Mouse (Mus musculus) natural killer cell, adult 2 months (primary cell): Measurements from ENCODE around the gene Olfr520.
"Not testable (repeated sequence)": the region's sequence is repeated elsewhere in the genome, so short reads cannot be mapped to it uniquely, and the experiment has no call there.

Source experiments
- DNase-seq, 2 experiments: peaks; one replicate each; pipeline ENCODE4 v3.0.0; 2022; ENCODE audit warnings: low spot score in 2 of 2

The Olfr520 gene

DNA sequence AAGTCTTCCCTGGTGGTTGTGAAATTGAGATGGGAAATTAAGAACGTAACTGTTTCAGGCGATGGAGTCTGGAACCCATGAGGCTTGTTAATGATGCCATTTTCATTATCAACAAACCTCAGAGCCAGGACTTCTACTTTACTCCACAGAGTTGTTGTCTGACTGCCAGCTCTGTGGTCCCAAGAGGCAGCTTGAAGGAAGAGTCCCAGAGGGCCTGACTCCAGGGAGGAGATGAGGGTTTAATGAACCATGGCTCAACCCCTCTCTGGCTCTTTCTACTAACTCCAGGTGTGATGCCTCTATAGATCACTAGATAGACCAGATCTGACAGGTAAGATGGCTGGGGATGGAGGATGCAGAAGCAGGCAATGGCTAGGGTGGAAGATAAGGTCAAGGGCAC, at the start of gene Olfr520:
Olfr520 (plus strand) TSS at position 301 of the 400 bp plus-strand sequence.
- no peak for DNase-seq

DNA sequence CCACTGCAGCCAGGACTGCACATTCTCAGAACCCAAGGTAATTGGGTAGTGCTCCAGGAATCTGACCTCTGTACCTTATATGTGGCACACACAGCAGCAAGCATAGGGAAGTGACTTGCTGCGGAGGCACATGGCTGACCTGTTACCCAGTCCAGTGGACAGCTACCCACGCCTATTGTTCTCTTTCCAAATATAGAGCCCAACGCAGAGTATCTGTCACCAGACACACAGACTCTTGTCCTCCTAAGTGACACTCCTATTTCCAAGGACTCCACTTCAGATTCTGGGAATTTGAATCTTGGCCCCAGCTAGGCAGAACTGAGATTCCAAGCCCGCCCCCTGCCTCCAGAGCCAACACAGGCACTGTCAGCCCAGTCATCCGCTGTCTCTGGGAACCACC, 49.3 kb upstream of the Olfr520 start:
- DNase-seq = no peak

DNA sequence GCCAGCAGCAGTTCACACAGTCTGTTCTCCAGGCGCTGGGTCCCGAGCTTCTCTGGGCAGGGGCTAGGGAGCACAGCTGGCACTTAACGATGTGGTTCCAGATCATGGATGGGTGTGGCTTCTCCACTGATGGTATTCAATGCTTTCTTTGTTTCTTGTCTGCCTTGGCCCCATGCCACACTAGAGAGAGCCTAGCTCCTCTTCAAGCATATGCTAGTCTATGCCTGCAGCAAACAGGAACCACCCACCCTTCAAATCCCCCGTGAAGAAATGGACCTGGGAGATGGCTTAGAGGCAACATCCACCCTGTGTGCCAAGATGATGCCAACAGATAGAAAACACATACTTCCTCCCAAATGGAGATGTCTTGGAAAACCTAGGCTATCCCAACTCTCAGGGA, 46.0 kb upstream of the Olfr520 start:
- DNase-seq = no peak

DNA sequence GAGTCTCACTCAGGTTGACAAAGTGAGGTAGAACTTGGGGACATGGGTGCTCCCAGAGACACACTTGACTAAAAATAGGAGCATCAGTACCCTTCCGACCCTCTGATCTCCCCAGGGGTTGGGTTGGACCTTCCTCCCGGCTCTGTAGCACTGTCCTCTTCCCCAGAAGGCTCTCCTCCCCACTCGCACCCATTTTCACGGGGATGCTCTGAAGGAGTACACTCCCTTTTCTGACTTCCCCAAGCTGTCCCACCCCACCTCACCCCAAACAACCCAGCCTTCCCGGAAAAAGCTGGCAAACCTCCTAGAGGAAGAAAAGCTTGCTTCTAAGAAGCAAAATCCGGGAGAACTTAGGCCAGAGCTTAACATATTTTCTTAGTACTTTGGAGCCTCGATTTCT, 39.3 kb upstream of the Olfr520 start:
- DNase-seq = no peak

DNA sequence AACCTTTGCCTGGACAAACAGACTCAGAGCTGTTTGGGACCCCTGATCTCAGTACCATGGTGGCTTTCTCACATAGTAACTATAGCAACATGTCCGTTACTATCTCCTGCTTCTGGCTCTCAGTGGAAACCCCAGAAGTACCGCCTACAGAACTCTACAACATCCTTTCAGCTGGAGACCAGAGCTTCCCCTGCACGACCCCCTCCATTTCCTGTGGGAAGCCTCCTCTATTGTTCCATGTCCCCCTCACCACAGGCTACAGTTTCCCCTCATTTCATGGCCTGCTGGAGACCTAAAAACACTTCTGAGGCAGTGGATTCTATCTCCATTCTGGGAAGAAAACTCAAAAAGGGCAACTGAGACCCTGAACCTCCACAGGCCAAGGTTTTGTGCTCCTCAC, 37.7 kb upstream of the Olfr520 start:
- no peak for DNase-seq

DNA sequence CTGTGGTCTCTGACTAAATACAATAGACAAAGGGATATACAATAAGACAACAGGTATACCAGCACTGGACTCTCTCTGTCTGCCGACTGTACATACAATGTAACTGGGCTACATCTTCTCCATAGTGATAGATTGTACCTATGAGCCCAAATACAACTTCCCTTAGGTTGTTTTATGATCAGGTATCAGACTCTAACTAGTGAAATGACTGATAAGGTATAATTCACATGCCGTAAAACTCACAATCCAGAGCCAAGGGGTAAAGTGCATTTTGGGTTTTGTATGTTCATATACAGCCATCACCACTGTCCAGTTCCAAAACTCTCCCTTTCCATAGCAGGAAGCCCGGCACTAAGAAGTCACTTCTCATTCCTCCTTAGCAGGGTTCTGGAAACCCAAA, 36.7 kb upstream of the Olfr520 start:
- DNase-seq = no peak

DNA sequence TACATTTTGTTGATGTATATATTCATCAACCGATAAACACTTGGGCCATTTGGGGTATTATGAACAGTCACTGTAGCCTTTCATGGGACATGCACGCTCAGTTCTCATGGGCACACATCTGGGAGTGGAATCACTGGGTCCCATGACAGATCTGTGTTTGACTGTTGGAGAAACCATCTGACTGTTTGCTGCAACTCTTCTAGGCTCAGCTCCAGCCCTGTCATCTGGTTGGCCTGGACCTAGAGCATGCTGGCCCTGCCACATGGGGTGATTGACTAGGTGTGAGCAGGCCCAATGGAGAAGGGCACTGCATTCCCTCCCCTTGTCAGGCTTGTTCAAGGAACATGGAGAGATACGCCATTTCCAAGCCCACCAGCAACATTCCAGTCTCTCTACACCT, 36.1 kb upstream of the Olfr520 start:
- no peak for DNase-seq

DNA sequence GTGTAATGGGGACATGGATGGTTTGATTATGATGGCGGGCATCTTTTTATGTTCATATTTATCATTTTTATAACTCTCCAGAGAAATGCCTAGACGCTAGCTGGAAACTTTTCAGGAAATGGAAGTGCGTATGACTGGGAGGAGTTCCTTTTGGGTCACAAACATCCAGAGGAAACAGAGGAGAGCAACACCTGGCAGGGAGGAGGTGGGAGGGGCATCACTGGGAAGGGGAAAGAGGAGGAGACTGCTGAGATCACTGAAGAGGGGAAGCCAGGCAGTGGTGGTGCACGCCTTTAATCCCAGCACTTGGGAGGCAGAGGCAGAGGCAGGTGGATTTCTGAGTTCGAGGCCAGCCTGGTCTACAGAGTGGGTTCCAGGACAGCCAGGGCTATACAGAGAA, 35.6 kb upstream of the Olfr520 start:
- not testable (repeated sequence) for DNase-seq

DNA sequence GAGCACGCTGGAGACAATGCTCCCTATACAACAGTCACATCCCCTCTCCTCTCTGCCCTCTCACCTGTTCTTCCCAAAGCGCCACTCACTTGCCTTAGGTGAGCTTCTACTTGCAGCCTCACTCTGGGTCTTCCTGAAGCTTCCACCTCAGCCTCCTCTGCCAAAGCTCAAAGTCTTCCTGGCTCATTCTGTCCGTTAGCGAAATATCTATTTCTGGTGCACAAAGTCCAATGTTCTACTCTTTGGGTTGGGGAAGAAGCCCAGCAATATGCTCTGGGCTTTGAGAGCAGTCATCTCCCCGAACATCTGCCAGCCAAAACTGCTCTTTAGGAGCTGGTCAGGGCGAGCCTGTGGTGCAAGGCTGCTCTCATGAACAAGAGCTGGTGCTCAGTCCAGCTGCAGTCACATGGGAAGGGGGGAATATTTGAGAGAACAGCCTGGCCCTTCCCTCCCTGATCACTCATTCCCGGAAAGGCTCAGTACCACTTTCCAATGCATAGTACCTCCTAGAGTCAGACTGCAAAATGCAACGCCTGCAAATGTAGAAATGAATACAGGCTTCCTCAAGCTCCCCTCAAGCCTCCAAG, 34.5 kb upstream of the Olfr520 start:
- DNase-seq = no peak

DNA sequence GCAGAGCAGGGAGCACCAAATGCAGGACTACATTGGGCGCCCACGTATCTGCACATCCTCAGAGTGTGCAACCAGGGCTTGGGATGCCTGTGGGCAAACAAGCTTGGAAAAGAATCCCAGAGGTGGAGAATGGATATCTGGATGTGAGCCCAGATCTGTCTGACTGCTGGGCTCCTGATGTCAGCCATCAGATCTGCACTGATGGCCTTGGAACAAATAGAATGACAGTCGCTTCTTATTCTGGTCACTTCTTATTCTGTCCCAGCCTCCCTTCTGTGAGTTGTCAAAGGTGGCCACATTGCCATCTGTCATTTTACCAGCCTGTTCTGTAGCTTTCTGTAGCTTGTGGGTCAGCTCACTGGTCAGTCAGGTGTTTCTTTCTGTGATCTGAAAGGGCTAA, 31.5 kb upstream of the Olfr520 start:
- no peak for DNase-seq

DNA sequence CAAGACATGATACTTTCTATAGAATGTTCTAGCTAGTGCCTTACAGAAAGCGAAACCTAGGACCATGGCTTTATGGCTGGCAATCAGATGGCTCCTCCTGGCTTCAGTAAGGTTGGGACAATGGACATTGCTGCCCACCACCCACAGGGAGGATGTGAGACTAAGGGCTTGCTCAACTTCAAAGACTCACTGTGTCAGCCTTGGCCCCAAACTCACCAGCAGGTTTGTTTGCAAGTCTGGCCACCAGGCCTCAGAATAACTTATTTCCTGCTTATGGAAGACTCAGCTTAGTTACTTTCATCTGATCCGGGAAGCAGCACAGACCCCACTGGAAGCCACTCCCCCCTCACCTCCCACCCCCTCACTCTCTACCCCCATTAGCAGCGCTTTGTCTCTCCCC, 31.0 kb upstream of the Olfr520 start:
- DNase-seq = no peak

DNA sequence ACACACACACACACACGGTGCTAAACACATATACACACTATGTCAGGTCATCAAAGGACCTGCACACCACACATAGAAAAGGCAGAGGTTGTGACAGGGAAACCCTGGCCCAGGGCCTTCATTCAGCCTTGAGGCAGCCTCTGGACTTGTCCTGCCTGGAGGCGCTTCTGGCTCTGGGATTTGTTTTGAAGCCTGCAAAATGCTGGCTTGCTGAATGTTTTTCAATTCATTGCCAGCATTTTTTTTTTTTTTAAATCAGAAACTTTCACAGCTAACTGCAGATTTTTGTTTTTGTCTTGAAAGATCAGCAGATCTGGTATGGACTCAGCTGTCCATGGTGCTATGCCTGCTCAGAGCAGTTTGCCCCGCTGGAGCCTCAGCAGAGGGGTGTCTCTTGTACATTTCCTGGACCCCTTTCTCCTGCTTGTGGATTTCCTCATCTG, 30.3 kb upstream of the Olfr520 start:
- no peak for DNase-seq

DNA sequence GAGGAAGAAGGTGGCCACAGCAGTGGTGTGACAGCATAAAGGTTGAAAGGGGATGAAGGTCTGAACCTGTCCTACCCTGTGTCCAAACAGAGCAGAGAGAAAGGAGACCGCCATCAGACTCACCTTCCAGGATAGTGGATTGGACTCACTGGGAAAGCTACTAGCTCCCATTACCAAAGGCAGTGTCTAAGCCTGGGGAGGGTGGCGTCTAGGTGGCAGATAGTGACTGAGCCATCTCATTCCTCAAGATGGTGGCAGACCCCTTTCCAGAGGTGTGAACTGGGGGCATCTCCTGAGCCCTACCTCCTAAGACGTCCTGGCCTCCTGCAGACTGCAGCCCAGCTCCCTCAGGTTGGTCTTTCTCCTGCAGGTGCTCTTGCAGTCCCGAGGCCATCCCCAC, 29.4 kb upstream of the Olfr520 start:
- DNase-seq = no peak

DNA sequence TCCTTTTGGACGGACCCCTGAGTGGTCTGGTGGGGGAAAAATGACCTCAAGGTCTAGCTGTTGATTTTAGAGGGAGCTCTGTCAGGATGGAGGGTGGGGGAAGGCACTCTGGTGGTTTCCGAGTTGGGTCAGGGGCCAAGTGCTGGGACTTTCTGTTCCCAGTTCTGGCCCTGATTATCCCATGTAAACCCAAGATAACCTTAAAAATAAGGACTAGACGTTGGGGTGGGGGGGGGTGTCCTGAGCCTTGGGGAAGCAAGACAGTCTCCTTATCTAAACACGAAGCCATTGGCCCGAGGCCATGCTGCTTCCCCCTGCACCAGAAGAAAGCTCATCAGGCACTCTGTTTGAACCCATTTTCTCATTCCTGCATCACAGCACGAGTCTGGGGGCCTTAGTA, 27.9 kb upstream of the Olfr520 start:
- DNase-seq = no peak

DNA sequence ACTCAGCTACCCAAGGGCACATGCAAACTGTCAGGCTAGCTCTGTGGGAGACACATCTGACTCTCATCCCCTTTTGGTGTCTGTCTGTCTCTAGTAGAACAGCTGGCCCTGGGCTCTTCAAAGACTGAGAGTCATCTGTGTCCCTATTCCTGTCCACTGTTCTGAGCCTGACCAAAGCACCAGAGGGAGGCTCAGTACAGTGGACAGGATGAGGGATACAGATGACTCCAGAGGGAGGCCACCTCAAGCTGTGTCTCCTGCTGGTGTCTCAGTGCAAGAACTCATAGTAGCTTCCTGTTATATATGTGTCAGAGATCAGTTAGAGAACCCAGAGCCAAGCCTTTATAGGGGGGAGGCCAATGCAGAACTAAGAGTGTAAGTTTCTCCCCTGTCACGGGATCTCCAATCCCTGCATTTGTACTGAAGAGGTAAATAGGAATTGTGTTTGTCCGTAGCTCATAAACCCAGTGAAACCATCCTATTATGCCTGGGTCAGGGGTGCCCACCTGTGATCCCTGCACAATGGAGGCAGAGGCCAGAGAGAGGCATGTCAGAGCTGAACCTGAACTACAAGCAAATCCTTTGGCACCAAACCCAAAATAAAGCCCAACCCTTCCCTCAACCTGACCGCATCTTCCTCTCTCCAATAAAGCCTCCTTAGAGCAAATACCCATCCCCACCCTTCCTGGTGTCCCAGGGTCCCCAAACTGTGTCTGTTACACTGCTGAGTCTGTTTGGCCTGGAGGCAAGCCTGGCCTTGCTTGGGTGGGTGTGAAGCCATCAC, 25.1 kb upstream of the Olfr520 start:
- no peak for DNase-seq

DNA sequence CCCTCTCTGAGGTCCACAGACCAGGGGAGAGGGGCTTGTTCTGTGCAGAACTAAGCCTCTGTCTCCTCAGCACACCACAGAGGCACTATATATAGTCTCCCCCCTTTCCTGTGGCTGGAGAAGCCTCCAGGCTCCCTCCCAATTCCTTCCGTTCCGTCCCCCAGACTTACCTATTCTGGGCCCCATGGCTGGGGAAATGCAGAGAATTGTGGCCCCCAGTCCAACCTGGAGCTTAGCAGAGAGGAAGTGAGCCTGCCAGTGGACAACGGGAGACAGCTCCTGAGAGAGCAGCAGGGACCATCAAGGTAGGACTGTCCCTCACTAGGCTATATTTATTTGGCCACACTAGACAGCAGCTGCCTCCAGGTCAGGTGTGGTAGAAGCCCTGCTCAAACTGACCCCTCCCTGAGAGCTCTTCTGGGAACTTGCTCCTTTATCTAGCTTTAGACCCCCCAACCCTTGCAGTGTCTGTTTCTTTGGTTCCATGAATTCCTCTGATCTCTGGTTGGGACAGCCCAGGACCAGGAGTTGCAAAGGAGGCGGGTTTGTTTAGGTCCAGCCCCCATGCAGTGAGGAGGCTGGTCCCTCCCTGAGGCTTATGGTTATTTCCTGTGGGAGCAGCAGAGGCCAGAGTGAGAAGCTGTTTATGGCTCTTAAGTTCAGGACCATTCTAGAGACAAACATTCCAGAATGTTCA, 23.6 kb upstream of the Olfr520 start:
- no peak for DNase-seq

DNA sequence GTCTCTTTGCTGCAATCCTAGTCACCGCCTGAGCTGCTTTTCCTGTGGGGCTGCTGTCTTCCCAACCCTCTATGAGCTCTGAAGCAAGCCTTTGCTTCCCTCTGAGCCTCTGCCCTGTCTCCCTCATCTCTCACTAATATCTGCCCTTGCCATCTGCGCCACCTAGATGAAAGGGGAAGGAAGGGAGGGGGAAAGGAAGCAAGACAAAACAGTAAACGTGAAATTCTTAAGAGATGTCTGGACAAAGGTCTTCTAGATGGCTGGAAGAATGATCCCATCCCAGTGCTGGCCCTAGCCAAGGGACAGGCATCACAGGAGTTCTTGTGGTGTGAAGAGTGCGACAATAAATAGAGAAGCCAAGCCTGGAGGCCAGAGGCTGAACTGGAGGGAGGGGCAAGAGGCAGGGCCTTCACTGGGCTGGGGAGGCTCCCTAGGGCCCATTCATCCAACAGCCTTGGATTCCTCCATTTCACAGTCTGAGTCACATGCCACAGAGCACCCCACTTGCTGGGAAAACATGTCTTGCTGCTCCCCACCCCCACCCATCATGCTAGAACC, 23.0 kb upstream of the Olfr520 start:
- DNase-seq = no peak

DNA sequence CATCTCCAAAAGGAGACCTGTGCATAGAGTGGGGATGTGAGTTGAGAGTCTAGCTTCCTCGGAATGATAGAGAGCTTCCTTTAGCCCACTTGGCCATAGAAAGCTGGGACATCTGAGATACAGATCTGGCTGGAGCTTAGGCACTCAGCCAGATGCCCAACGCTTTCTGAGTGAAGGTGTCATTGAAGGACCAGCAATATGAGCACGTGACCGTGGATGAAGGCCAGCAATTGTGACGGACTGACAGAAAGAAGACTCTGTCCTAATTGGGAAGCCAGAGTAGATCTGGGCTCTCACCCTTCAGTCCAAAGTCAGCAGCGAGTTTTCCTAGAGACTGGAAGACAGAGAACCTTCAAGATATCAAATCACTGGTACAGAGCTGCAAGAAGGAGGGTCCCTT, 22.4 kb upstream of the Olfr520 start:
- DNase-seq = no peak

DNA sequence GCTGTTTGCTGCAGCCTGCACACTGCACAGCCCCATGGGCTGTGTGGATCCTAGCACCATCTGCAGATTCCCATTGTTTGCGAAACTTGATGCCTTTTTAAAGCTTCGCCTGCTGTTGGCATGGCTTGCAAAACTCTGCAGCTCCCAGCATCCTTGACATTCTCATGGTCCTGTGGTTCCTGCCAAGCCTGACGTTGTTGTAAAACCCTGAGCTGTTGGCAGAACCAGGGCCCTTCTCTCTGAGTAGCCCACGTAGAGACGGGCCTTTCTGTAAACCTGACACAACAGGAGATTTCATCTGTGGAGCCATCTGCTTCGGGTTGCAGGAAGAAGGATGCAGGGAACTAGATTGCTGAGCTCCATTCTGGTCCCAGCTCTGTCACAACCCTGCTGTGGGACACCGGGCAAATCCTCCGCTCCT, 21.8 kb upstream of the Olfr520 start:
- no peak for DNase-seq

DNA sequence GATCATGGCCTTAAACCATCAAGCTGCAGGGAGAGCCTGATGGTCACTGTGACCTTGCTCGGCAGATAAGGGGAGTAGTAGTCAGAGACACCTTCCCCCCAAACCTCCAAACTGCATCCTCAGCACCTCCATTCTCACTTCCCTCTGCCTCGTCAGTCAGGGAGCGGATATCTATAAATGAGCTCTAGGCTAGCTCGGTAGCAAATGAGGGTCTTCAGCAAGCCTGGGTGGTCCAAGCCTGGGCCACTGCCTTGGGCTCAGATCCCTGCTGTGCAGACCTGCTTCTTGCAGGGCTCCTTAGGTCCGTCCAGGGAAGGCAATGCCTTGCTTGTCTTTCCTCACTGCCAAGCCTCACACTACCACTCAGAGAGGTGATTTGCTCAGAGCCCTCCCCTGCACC, 21.3 kb upstream of the Olfr520 start:
- no peak for DNase-seq

DNA sequence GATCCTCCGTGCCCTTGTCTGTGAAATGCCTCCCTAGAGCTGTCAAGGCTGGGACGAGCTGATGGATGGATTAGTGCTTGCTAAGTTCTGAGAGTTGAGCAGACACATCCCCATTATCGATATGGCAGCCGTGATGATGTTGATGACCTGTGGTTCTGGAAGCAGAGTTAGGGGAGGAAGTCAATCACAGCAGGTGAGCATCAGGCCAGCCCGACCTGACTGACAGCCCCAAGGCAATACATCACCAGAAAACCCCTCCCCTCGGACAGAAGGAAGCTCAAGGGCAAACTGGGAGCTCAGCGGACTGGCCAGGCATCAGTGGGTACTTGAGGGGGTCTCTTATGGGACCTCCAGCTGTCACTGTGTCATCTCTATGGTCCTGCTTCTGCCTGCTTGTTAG, 20.1 kb upstream of the Olfr520 start:
- DNase-seq = no peak

DNA sequence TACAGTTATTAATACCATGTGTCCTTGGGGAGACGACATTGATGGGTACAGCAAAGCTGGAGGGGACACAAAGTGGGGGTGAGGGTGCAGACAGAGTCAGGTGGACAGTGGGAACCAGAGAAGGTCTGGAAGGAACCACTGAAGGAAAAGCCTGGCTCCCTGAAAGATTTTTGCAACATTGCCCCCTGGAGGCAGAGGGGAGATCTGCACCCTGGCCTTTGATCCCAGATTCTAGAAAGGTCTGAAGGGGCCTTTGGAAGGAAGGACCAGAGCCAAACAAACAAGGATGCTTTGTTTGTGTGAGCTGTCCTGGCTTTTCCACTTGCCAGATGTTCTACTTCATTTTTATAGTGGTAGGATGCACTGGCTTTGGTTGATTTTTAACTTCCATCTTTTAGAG, 19.6 kb upstream of the Olfr520 start:
- DNase-seq = peak in 1 of 2 experiments; percentile 23

DNA sequence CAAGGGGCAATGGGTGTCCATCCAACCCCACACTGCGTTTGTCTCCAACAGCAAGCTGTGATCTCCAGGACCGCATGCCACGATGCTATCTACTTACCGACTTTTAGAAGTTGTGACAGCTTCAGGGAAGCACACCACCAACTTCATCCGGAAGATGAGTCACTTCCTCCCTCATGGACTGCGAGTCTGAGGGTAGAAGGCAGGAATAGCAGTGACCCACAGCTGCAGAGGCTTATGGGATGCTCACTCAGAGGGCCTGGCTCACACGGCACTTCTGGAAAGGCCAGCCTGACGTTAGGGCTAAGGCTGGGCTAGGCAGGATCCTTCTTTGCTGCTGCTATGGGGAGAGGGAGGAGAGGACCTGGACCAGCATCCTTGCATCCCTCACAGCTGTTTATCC, 18.9 kb upstream of the Olfr520 start, which contains the start of gene Slco2b1:
Slco2b1 (minus strand) TSS at position 175 of the 400 bp plus-strand sequence.
- no peak for DNase-seq
